Mouse (Mus musculus) hindbrain, embryonic 15.5 days (tissue): ENCODE results near the gene Macf1. TPM values are rescaled to one million over a fixed set of nuclear protein-coding genes. Genes with fewer than 3 reads are reported as not detected.
"Not testable (repeated sequence)": the region's sequence is repeated elsewhere in the genome, so short reads cannot be mapped to it uniquely, and the experiment has no call there.

Experiments used
- ATAC-seq: fragments of 200-750 bp; cut with Nextera tagmentation; 2 replicates; pipeline ENCODE4 v1.8.0; 2017; ENCODE audit warnings: low read depth, moderate number of reproducible peaks, moderate TSS enrichment; ENCODE audit not compliant: low FRiP score
- H3K27ac ChIP-seq: fragments of 300-500 bp; sonication (generic); replicated peaks from 2 replicates; pipeline ENCODE4 v1.5.1; 2015; ENCODE audit warnings: mild to moderate bottlenecking, inconsistent platforms
- H3K27me3 ChIP-seq: fragments of 300-500 bp; sonication (generic); 2 replicates; pipeline ENCODE4 v1.6.1; 2015; ENCODE audit warnings: control low read depth, inconsistent platforms
- H3K36me3 ChIP-seq: fragments of 300-500 bp; sonication (generic); 2 replicates; pipeline ENCODE4 v1.6.1; 2015; ENCODE audit warnings: control low read depth, inconsistent platforms
- H3K4me1 ChIP-seq: fragments of 300-500 bp; sonication (generic); replicated peaks from 2 replicates; pipeline ENCODE4 v1.6.1; 2015; ENCODE audit warnings: control low read depth, inconsistent platforms
- H3K4me2 ChIP-seq: fragments of 300-500 bp; sonication (generic); 2 replicates; pipeline ENCODE4 v1.6.1; 2015; ENCODE audit warnings: moderate library complexity, mild to moderate bottlenecking, inconsistent platforms
- H3K4me3 ChIP-seq: fragments of 300-500 bp; sonication (generic); 2 replicates; pipeline ENCODE4 v1.5.1; 2015; ENCODE audit warnings: mild to moderate bottlenecking, inconsistent platforms
- H3K9ac ChIP-seq: fragments of 300-500 bp; sonication (generic); 2 replicates; pipeline ENCODE4 v1.6.1; 2015; ENCODE audit warnings: inconsistent platforms
- H3K9me3 ChIP-seq: fragments of 300-500 bp; sonication (generic); 2 replicates; pipeline ENCODE4 v1.6.1; 2016; ENCODE audit warnings: control low read depth, inconsistent platforms
- WGBS: fragments of 180-500 bp; shearing (Covaris S2); methylation state at CpG from one replicate; pipeline ENCODE4 v1.1.7; 2015; 5-methylcytosine and 5-hydroxymethylcytosine counted together
- polyA plus RNA-seq: library from polyadenylated mRNA; unstranded; fragments of >200 nt; fragmentation: Nextera tagmentation; extraction: Ambion mirVana; gene quantifications from 2 replicates; pipeline ENCODE4 v1.2.1, GENCODE M21; 2015

The Macf1 gene
- polyA plus RNA-seq, 1 experiment from 2014 or later = 69.2 TPM

DNA sequence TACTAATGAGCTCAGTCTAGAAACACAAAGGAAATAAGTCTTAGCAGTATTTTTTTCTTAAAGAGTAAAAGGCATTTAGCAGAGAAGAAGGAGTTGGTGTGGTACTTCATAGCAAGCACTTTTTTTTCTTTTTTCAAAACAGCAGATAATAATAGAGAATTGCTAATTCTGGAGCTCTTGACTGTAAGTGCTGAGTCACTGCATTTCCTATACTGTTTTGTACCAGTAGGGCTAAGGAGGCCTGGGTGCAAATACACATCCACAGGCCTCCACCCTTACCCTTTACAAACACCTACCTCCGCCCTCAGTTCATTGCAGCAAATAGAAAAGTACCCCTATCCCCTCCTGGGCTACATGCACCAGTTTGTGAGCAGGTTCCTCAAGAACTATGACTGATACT lies 17.6 kb downstream of the Macf1 start:
- H3K4me1 ChIP-seq = peaks cover 76% of the 10 kb centered on the region
- H3K4me3 ChIP-seq = no peak overlapping the region
- peak overlapping the region; percentile 96 for H3K27ac ChIP-seq
- peak overlapping the region; percentile 83; the same call in 1 of the 2 replicates for H3K4me2 ChIP-seq
- 79% methylated on average over 1 of the region's 1 CpGs for WGBS
- no peaks in the 10 kb centered on the region for H3K27me3 ChIP-seq
- H3K36me3 ChIP-seq = peaks cover 3% of the 10 kb centered on the region; the same call in 1 of the 2 replicates
- H3K9ac ChIP-seq = no peak overlapping the region
- ATAC-seq = no peak
- H3K9me3 ChIP-seq = no peaks in the 10 kb centered on the region

DNA sequence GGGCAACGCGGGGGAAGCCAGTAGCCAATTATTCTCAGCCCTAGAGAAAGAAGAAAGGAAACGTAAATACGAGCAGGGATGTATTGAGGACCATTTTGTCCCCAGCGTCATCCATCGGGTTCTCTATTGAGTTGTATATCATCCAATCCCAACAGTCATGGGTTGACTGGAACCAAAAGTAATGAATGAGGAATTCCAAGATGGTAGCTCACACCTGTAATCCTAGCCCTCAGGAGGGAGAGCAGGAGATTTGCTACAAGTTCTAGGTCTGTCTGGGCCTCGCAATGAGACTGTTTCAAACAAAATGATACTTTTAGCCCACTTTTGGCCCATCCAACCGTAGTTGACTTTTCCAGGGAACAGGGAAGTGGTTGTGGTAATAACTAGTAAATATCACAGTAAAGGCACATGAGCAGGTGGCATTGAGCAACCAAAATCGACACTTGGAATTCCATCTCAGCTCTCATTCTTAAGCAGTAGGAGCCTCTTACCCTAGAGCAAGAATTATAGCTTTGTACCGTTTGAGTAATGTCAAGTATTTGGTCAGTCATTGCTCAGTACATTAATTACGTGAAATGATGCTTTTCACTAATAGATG lies 18.4 kb downstream of the Macf1 start:
- no peaks in the 10 kb centered on the region for H3K36me3 ChIP-seq
- ATAC-seq = no peak
- 29% methylated on average over 11 of the region's 11 CpGs for WGBS
- H3K27ac ChIP-seq = peak overlapping the region; percentile 96
- no peaks in the 10 kb centered on the region for H3K9me3 ChIP-seq
- peaks cover 76% of the 10 kb centered on the region for H3K4me1 ChIP-seq
- H3K4me2 ChIP-seq = peak overlapping the region; percentile 83
- peak overlapping the region; percentile 53 for H3K4me3 ChIP-seq
- peak overlapping the region; percentile 92 for H3K9ac ChIP-seq
- no peaks in the 10 kb centered on the region for H3K27me3 ChIP-seq

DNA sequence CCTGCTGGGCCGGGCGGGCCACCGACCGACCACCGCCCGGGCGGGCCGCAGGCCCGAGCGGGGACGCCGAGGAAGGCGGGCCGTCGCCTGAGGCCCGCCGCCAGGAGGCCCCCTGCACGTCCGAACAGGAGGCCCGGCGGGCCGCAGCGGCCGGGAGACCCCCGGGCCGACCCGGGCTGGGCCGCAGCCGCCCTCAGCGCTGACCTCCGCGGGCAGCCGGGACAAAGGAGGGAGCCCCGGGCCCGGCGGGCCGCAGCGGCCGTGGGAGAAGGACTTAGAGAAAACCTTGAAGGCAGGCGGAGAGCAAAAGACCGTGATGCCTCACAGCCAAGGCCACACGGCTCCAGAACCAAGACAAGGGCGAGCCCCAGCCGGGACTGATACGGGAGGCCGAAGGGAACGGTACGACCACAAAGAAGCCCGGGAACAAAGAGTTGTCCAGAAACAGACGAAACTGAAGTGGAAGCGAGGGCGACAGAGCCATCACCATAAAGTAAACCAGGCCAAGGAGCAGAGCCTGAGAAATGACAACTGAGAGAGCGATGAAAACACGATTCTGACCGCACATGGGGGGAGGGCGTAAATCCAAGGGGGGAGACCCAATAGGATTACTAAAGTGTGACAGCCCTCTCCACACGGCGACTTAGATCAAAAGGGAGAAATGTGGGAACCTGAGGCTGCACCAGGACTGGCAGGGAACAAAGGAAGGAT lies 19.1 kb downstream of the Macf1 start:
- Histone ChIP-seq H3K9me3 (no peaks in the 10 kb centered on the region), H3K27ac (peak overlapping the region; percentile 96), H3K27me3 (no peaks in the 10 kb centered on the region), H3K9ac (peak overlapping the region; percentile 92), H3K36me3 (no peaks in the 10 kb centered on the region), H3K4me2 (peak overlapping the region; percentile 83), H3K4me1 (peaks cover 69% of the 10 kb centered on the region), H3K4me3 (peak overlapping the region; percentile 53)
- WGBS = under 1% methylated on average over 53 of the region's 58 CpGs
- peak; percentile 16 for ATAC-seq

- Histone ChIP-seq H3K9me3 (no peaks in the 10 kb centered on the region), H3K4me3 (peak overlapping the region; percentile 53), H3K27me3 (no peaks in the 10 kb centered on the region), H3K27ac (peak overlapping the region; percentile 96), H3K4me1 (peaks cover 64% of the 10 kb centered on the region), H3K9ac (peak overlapping the region; percentile 92), H3K4me2 (peak overlapping the region; percentile 83), H3K36me3 (no peaks in the 10 kb centered on the region)
- under 1% methylated on average over 87 of the region's 125 CpGs for WGBS
- ATAC-seq = peak; percentile 69
Observed at GRCm38 (mm10) chr4:123664021-123664950, 19.9 kb downstream of the Macf1 start.

- Histone ChIP-seq H3K27ac (peak overlapping the region; percentile 96), H3K9me3 (no peaks in the 10 kb centered on the region), H3K4me1 (peaks cover 64% of the 10 kb centered on the region), H3K9ac (peak overlapping the region; percentile 92), H3K27me3 (no peaks in the 10 kb centered on the region), H3K4me2 (peak overlapping the region; percentile 83), H3K4me3 (peak overlapping the region; percentile 53), H3K36me3 (no peaks in the 10 kb centered on the region)
- WGBS = 2% methylated on average over 12 of the region's 12 CpGs
- ATAC-seq = no peak
Observed at GRCm38 (mm10) chr4:123663688-123663965, 20.5 kb downstream of the Macf1 start.

- no peak for ATAC-seq
- Histone ChIP-seq H3K4me2 (peak overlapping the region; percentile 83), H3K4me3 (peak overlapping the region; percentile 53), H3K9ac (peak overlapping the region; percentile 92; the same call in 1 of the 2 replicates), H3K27ac (peak overlapping the region; percentile 96), H3K36me3 (no peaks in the 10 kb centered on the region), H3K9me3 (no peaks in the 10 kb centered on the region), H3K27me3 (no peaks in the 10 kb centered on the region), H3K4me1 (peaks cover 64% of the 10 kb centered on the region)
- WGBS = 8% methylated on average over 15 of the region's 15 CpGs
Observed at GRCm38 (mm10) chr4:123662914-123663687, 21.1 kb downstream of the Macf1 start.

DNA sequence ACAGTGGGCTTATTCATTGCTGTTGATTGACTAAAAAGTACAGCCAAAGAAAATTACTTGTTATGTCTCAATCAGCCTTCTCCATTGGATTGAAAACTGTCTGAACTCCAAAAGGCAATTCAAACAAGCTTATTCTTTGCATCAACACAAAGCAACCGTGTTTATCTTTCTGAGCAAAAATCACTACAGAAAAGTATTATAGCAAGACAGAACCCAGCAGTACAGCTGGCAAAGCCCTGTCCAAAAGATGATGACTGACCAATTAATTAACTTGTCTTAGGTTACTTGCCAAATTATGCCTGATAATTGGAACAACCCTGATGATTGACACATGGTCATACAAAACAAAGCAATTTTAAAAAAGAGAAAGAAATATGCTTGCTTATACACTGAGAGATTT lies 26.0 kb downstream of the Macf1 start:
- H3K27ac ChIP-seq = no peak overlapping the region
- ATAC-seq = no peak
- H3K4me3 ChIP-seq = no peak overlapping the region
- WGBS = 71% methylated on average over 1 of the region's 1 CpGs
- peaks cover 23% of the 10 kb centered on the region for H3K4me1 ChIP-seq
- H3K9ac ChIP-seq = no peak overlapping the region
- H3K9me3 ChIP-seq = no peaks in the 10 kb centered on the region
- H3K36me3 ChIP-seq = peaks cover 3% of the 10 kb centered on the region; the same call in 1 of the 2 replicates
- H3K27me3 ChIP-seq = no peaks in the 10 kb centered on the region
- no peak overlapping the region for H3K4me2 ChIP-seq

GRCm38 (mm10) chr4:123655245-123655644 lies 28.9 kb downstream of the Macf1 start:
- WGBS = 92% methylated on average over 5 of the region's 5 CpGs
- Histone ChIP-seq H3K27ac (no peak overlapping the region), H3K4me2 (no peak overlapping the region)

DNA sequence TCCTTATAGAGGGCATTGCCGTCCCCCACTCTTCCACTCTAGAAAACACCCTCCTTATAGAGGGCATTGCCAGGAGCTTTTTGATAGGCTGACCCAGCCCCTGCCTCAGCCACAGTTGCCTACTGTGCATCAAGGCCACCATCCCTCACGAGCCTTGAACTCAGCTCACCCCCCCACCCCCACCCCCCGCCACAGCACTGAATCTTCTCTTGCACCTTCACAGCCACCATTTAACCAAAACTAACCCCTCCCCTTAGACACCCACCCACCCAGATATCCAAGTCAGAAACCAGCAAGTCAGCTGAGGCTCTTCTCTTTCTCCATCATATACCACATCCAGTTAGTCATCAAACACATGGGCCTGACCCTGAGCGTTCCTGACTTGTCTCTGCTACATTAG lies 29.6 kb downstream of the Macf1 start:
- peaks cover 3% of the 10 kb centered on the region; the same call in 1 of the 2 replicates for H3K36me3 ChIP-seq
- no peaks in the 10 kb centered on the region for H3K27me3 ChIP-seq
- H3K27ac ChIP-seq = no peak overlapping the region
- no peak overlapping the region for H3K9ac ChIP-seq
- 99% methylated on average over 4 of the region's 4 CpGs for WGBS
- no peak overlapping the region for H3K4me3 ChIP-seq
- peaks cover 4% of the 10 kb centered on the region; the same call in 1 of the 2 replicates for H3K4me1 ChIP-seq
- H3K9me3 ChIP-seq = no peaks in the 10 kb centered on the region
- no peak overlapping the region for H3K4me2 ChIP-seq
- ATAC-seq = no peak

More at GRCm38 (mm10) chr4:123655245-123655644, 28.9 kb downstream of the Macf1 start:
- Histone ChIP-seq H3K9ac (no peak overlapping the region), H3K27me3 (no peaks in the 10 kb centered on the region), H3K36me3 (peaks cover 3% of the 10 kb centered on the region; the same call in 1 of the 2 replicates), H3K4me1 (peaks cover 4% of the 10 kb centered on the region; the same call in 1 of the 2 replicates), H3K4me3 (no peak overlapping the region), H3K9me3 (no peaks in the 10 kb centered on the region)
- ATAC-seq = no peak

DNA sequence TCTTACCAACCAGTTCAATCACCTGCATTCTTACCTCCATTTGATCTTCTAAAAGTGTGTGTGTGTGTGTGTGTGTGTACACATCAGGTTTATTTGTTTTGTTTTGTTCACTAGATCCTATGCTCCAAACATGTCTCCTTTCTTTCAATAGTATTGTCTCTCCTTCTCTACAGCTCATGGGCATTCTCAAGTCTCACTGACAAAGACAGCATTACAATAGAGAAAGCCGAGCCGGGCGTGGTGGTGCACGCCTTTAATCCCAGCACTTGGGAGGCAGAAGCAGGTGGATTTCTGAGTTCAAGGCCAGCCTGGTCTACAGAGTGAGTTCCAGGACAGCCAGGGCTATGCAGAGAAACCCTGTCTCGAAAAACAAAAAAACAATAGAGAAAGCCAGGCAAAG lies 30.7 kb downstream of the Macf1 start:
- H3K9me3 ChIP-seq, H3K36me3 ChIP-seq, H3K9ac ChIP-seq, H3K4me2 ChIP-seq, H3K4me1 ChIP-seq, H3K27ac ChIP-seq, H3K27me3 ChIP-seq, H3K4me3 ChIP-seq, ATAC-seq: not testable (repeated sequence)
- 88% methylated on average over 5 of the region's 5 CpGs for WGBS

- H3K36me3 ChIP-seq = peaks cover 6% of the 10 kb centered on the region; the same call in 1 of the 2 replicates
- no peak overlapping the region for H3K9ac ChIP-seq
- no peak overlapping the region for H3K4me2 ChIP-seq
- 89% methylated on average over 3 of the region's 3 CpGs for WGBS
- H3K4me1 ChIP-seq = peaks cover 4% of the 10 kb centered on the region; the same call in 1 of the 2 replicates
- ATAC-seq = no peak
- H3K27ac ChIP-seq = peak overlapping the region; percentile 11; the same call in 1 of the 2 replicates
- no peaks in the 10 kb centered on the region for H3K27me3 ChIP-seq
- H3K4me3 ChIP-seq = no peak overlapping the region
- H3K9me3 ChIP-seq = no peaks in the 10 kb centered on the region
Observed at GRCm38 (mm10) chr4:123652130-123652529, 32.0 kb downstream of the Macf1 start.
